Comparison of ENCODE assay signal across 9 mouse cellular contexts in genomic region chrX:157818207-157818920, GRCm38 (mm10). TPM values are rescaled to one million over a fixed set of nuclear protein-coding genes. Genes with fewer than 3 reads are reported as not detected.
DNase-seq lines count a peak whose midpoint lies in the region; ATAC-seq and TF ChIP-seq lines count a peak whose summit lies in the region.
"Had no signal": no experiment of that assay in that cellular context is flagged by ENCODE, and none has a peak within 500 bp of the region (broad histone marks: within the 10 kb centered on the region; RNA-seq: fewer than 3 reads in every experiment).

TSS of gene Klhl34 (plus strand) at chrX:157818435.

- 51% methylated on average over 28 of the region's 28 CpGs for WGBS in forebrain, embryonic 14.5 days
- WGBS in intestine, embryonic 14.5 days: 43% methylated on average over 28 of the region's 28 CpGs

- H3K36me3 ChIP-seq in forebrain, embryonic 14.5 days (ENCODE audit: control insufficient read depth, insufficient read depth, low read length): no peaks in the 10 kb centered on the region
- no peaks in the 10 kb centered on the region for H3K36me3 ChIP-seq in intestine, embryonic 14.5 days (ENCODE audit: control insufficient read depth, insufficient read depth, low read length)

- no peak for TF ChIP-seq CTCF in brain, embryonic 14.5 days (IDR thresholded peaks at IDR 0.05; ENCODE audit: borderline replicate concordance, extremely low read depth, insufficient read depth, insufficient read length)

- peak; percentile 78 for DNase-seq in heart, adult 11 months
- DNase-seq in heart, adult 8-10 months (ENCODE audit: low spot score): no peak
- peak; percentile 38 for DNase-seq in brain, embryonic 14.5 days (ENCODE audit: low read depth)
- no peak for DNase-seq in forebrain, embryonic 14.5 days (ENCODE audit: low spot score)
- peak; percentile 53 for DNase-seq in intestine, embryonic 14.5 days (ENCODE audit: low spot score)
- peak; percentile 30 for DNase-seq in neural tube, embryonic 10.5 days (ENCODE audit: extremely low spot score, low spot score)
- DNase-seq in thymus, postnatal 14 days: no peak

- H3K9ac ChIP-seq in forebrain, embryonic 14.5 days (ENCODE audit: low read length): peak within 1 kb of the TSS; percentile 47; the same call in 1 of the 2 replicates
- no peak within 1 kb of the TSS for H3K9ac ChIP-seq in intestine, embryonic 14.5 days (ENCODE audit: low read length)

- ATAC-seq in forebrain, embryonic 14.5 days: peak; percentile 38
- ATAC-seq in intestine, embryonic 14.5 days (replicated peaks; ENCODE audit: low FRiP score, low TSS enrichment, low read depth): no peak
- ATAC-seq in erythroid progenitor cell, adult 5-6 weeks (replicated peaks; ENCODE audit: low FRiP score, poor library complexity, severe bottlenecking): no peak

- H3K27me3 ChIP-seq in forebrain, embryonic 14.5 days (replicated peaks; ENCODE audit: control insufficient read depth, insufficient read depth, low read length): no peaks in the 10 kb centered on the region
- H3K27me3 ChIP-seq in intestine, embryonic 14.5 days (replicated peaks; ENCODE audit: control insufficient read depth, insufficient read depth, low read length): peaks cover 4% of the 10 kb centered on the region; the same call in 1 of the 2 replicates

- peak within 1 kb of the TSS; percentile 10; the same call in 1 of the 2 replicates for H3K4me3 ChIP-seq in forebrain, embryonic 14.5 days (ENCODE audit: low read depth, low read length)
- peak within 1 kb of the TSS; percentile 13 for H3K4me3 ChIP-seq in intestine, embryonic 14.5 days (ENCODE audit: low read depth, low read length)

- no peak for TF ChIP-seq POLR2A in brain, embryonic 14.5 days (IDR thresholded peaks at IDR 0.05; ENCODE audit: borderline replicate concordance, extremely low read depth, insufficient read depth, insufficient read length, poor library complexity, severe bottlenecking)

- H3K27ac ChIP-seq in forebrain, embryonic 14.5 days (ENCODE audit: low read depth, low read length): no peak within 1 kb of the TSS
- no peak within 1 kb of the TSS for H3K27ac ChIP-seq in intestine, embryonic 14.5 days (ENCODE audit: low read depth)

- H3K4me1 ChIP-seq in forebrain, embryonic 14.5 days (ENCODE audit: control insufficient read depth, insufficient read depth, low read length): no peaks in the 10 kb centered on the region
- H3K4me1 ChIP-seq in intestine, embryonic 14.5 days (replicated peaks; ENCODE audit: control insufficient read depth, insufficient read depth, low read length): no peaks in the 10 kb centered on the region

- peak within 1 kb of the TSS; percentile 46 for H3K4me2 ChIP-seq in forebrain, embryonic 14.5 days (ENCODE audit: low read length)
- H3K4me2 ChIP-seq in intestine, embryonic 14.5 days (ENCODE audit: low read length): peak within 1 kb of the TSS; percentile 52

- H3K9me3 ChIP-seq in forebrain, embryonic 14.5 days (replicated peaks; ENCODE audit: control insufficient read depth, low read length): no peaks in the 10 kb centered on the region
- no peaks in the 10 kb centered on the region for H3K9me3 ChIP-seq in intestine, embryonic 14.5 days (ENCODE audit: control insufficient read depth, low read length)

RNA-seq across cellular contexts. Expression of gene Klhl34, which starts in this region (rescaled TPM):
- 10 to 100 TPM in 2 of 4 experiments, 1 to 10 TPM in 2; 6.8 to 10.7 (median 10.0) TPM for total RNA-seq in heart, adult 8-10 months (2022)
- polyA plus RNA-seq in brain, embryonic 14.5 days (2012; rRNA removed): 0.05 and 0.06 TPM in 2 replicates
- 1.2 TPM in 2 replicates for polyA plus RNA-seq in forebrain, embryonic 14.5 days (2014; fragmentation: Nextera tagmentation; extraction: Ambion mirVana)
- 0.27 and 0.36 TPM in 2 replicates for polyA plus RNA-seq in intestine, embryonic 14.5 days (2014; fragmentation: Nextera tagmentation; extraction: Ambion mirVana)
- total RNA-seq in erythroid progenitor cell, adult 5-6 weeks (2015; ENCODE audit: low replicate concordance): not detected in 2 replicates
- not detected in 2 replicates for total RNA-seq in erythroid progenitor cell, adult 5-6 weeks (2017; ENCODE audit: low replicate concordance)
- polyA plus RNA-seq: C2C12 had no signal

Comparison
In these comparisons a context has a peak if more than half of its experiments do, and no peak if none do; other contexts are left out.
1. RNA of gene Klhl34 (total RNA-seq): 6.8 to 10.7 TPM in heart, adult 8-10 months; not detected in erythroid progenitor cell, adult 5-6 weeks; every median in the first group is over 4 times any median in the second.
2. DNase-seq: peak in heart, adult 11 months (single experiment) and neural tube, embryonic 10.5 days (single experiment); none in heart, adult 8-10 months (single experiment), forebrain, embryonic 14.5 days (single experiment) and thymus, postnatal 14 days (single experiment).
3. Peak in DNase-seq in brain, embryonic 14.5 days; RNA of the gene not detected or under 1 TPM.
4. Peak in DNase-seq, H3K4me3 ChIP-seq and H3K4me2 ChIP-seq in intestine, embryonic 14.5 days; RNA of the gene not detected or under 1 TPM.